8 mouse cellular contexts compared by ENCODE assay signal in genomic region chr3:90447123-90447494, GRCm38 (mm10). TPM values are rescaled to one million over a fixed set of nuclear protein-coding genes. Genes with fewer than 3 reads are reported as not detected.
DNase-seq lines count a peak whose midpoint lies in the region; ATAC-seq and TF ChIP-seq lines count a peak whose summit lies in the region.

No protein-coding gene starts in this region.

- no peak overlapping the region for H3K4me3 ChIP-seq in embryonic fibroblast, embryonic 13.5 days (ENCODE audit: insufficient read depth, low read length)
- H3K4me3 ChIP-seq in intestine, embryonic 15.5 days (replicated peaks) = peak overlapping the region; percentile 22; the same call in 1 of the 2 replicates
- peak overlapping the region; percentile 21; the same call in 1 of the 2 replicates for H3K4me3 ChIP-seq in stomach, embryonic 14.5 days (ENCODE audit: low read depth, low read length)

- peak overlapping the region; percentile 14; the same call in 1 of the 2 replicates for H3K9ac ChIP-seq in intestine, embryonic 15.5 days
- 0 out of 2 replicates have a peak overlapping the region, but pooled peaks have one; percentile 25 for H3K9ac ChIP-seq in stomach, embryonic 14.5 days (replicated peaks; ENCODE audit: low read depth, low read length)

- ATAC-seq in frontal cortex, adult (ENCODE audit: low TSS enrichment) = 0 out of 2 replicates have a peak, but pooled peaks have one; percentile 2
- ATAC-seq in intestine, embryonic 15.5 days = peak; percentile 20; the same call in 1 of the 2 replicates
- 0 out of 2 replicates have a peak, but pooled peaks have one; percentile 15 for ATAC-seq in stomach, embryonic 14.5 days (ENCODE audit: insufficient number of reproducible peaks, insufficient read depth, low FRiP score, low read depth)

- H3K9me3 ChIP-seq in intestine, embryonic 15.5 days = no peaks in the 10 kb centered on the region
- H3K9me3 ChIP-seq in stomach, embryonic 14.5 days (ENCODE audit: control insufficient read depth, low read depth, low read length) = no peaks in the 10 kb centered on the region

- H3K27me3 ChIP-seq in intestine, embryonic 15.5 days (replicated peaks) = no peaks in the 10 kb centered on the region
- no peaks in the 10 kb centered on the region for H3K27me3 ChIP-seq in stomach, embryonic 14.5 days (ENCODE audit: control insufficient read depth, insufficient read depth, low read length)

- no peak for DNase-seq in frontal cortex, adult 2 months (ENCODE audit: extremely low spot score in 1 of 2, low spot score in 1 of 2)
- peak; percentile 62 to 71 for DNase-seq in lung, adult 18-20 months
- no peak for DNase-seq in cerebellum, postnatal 4 days (ENCODE audit: low spot score in 2 of 2)
- no peak for DNase-seq in c-Kit-positive CD71-positive TER-119-positive erythroid progenitor cells, embryonic 14.5 days (ENCODE audit: low spot score)

- H3K4me2 ChIP-seq in intestine, embryonic 15.5 days (replicated peaks) = peak overlapping the region; percentile 55
- peak overlapping the region; percentile 44 for H3K4me2 ChIP-seq in stomach, embryonic 14.5 days (replicated peaks; ENCODE audit: low read depth, low read length)

- 37% methylated on average over 7 of the region's 7 CpGs for WGBS in intestine, embryonic 15.5 days
- 24% methylated on average over 7 of the region's 7 CpGs for WGBS in stomach, embryonic 14.5 days

- peak overlapping the region; percentile 54 for H3K27ac ChIP-seq in embryonic fibroblast, embryonic 13.5 days (ENCODE audit: insufficient read depth, low read length)
- peak overlapping the region; percentile 93 for H3K27ac ChIP-seq in intestine, embryonic 15.5 days
- peak overlapping the region; percentile 93 for H3K27ac ChIP-seq in stomach, embryonic 14.5 days (ENCODE audit: low read length)

- TF ChIP-seq POLR2A in embryonic fibroblast, embryonic 13.5 days (IDR thresholded peaks at IDR 0.05; ENCODE audit: low read depth, low read length) = no peak

- no peaks in the 10 kb centered on the region for H3K36me3 ChIP-seq in intestine, embryonic 15.5 days
- H3K36me3 ChIP-seq in stomach, embryonic 14.5 days (ENCODE audit: control insufficient read depth, insufficient read depth, low read length) = no peaks in the 10 kb centered on the region

- no peak for TF ChIP-seq CTCF in embryonic fibroblast, embryonic 13.5 days (IDR thresholded peaks at IDR 0.05; ENCODE audit: borderline replicate concordance, insufficient read depth, low read length)

- no peaks in the 10 kb centered on the region for H3K4me1 ChIP-seq in embryonic fibroblast, embryonic 13.5 days (ENCODE audit: control insufficient read depth, insufficient read depth, low read length)
- H3K4me1 ChIP-seq in intestine, embryonic 15.5 days (replicated peaks) = peaks cover 23% of the 10 kb centered on the region
- H3K4me1 ChIP-seq in stomach, embryonic 14.5 days (ENCODE audit: control insufficient read depth, insufficient read depth, low read length) = peaks cover 9% of the 10 kb centered on the region

RNA-seq across cellular contexts. Expression of gene Ints3, which starts 13.7 kb away (rescaled TPM):
- 44.3 and 49.0 TPM in 2 replicates for polyA plus RNA-seq in frontal cortex, adult 2 months (2012; rRNA removed)
- 39.5 and 40.0 TPM in 2 replicates for polyA plus RNA-seq in embryonic fibroblast, embryonic 13.5 days (2011; ENCODE audit: insufficient read length, low read depth, missing spikeins)
- polyA plus RNA-seq in intestine, embryonic 15.5 days (2015; fragmentation: Nextera tagmentation; extraction: Ambion mirVana) = 28.6 and 29.8 TPM in 2 replicates
- polyA plus RNA-seq in stomach, embryonic 14.5 days (2014; fragmentation: Nextera tagmentation; extraction: Ambion mirVana) = 28.7 and 29.6 TPM in 2 replicates

RNA-seq across cellular contexts. Expression of gene Npr1, which starts 18.6 kb away (rescaled TPM):
- polyA plus RNA-seq in frontal cortex, adult 2 months (2012; rRNA removed) = 24.0 and 27.2 TPM in 2 replicates
- 0.18 TPM in 1 of 2 replicates, not detected in the other for polyA plus RNA-seq in embryonic fibroblast, embryonic 13.5 days (2011; ENCODE audit: insufficient read length, low read depth, missing spikeins)
- polyA plus RNA-seq in intestine, embryonic 15.5 days (2015; fragmentation: Nextera tagmentation; extraction: Ambion mirVana) = 5.7 and 6.2 TPM in 2 replicates
- polyA plus RNA-seq in stomach, embryonic 14.5 days (2014; fragmentation: Nextera tagmentation; extraction: Ambion mirVana) = 4.6 and 4.8 TPM in 2 replicates

RNA-seq across cellular contexts. Expression of gene Ilf2, which starts 28.8 kb away (rescaled TPM):
- polyA plus RNA-seq in frontal cortex, adult 2 months (2012; rRNA removed) = 84.3 and 89.2 TPM in 2 replicates
- polyA plus RNA-seq in embryonic fibroblast, embryonic 13.5 days (2011; ENCODE audit: insufficient read length, low read depth, missing spikeins) = 82.1 and 97.0 TPM in 2 replicates
- 146 and 157 TPM in 2 replicates for polyA plus RNA-seq in intestine, embryonic 15.5 days (2015; fragmentation: Nextera tagmentation; extraction: Ambion mirVana)
- 208 and 217 TPM in 2 replicates for polyA plus RNA-seq in stomach, embryonic 14.5 days (2014; fragmentation: Nextera tagmentation; extraction: Ambion mirVana)

RNA-seq across cellular contexts. Expression of gene Snapin, which starts 43.7 kb away (rescaled TPM):
- polyA plus RNA-seq in frontal cortex, adult 2 months (2012; rRNA removed) = 76.1 and 78.7 TPM in 2 replicates
- polyA plus RNA-seq in embryonic fibroblast, embryonic 13.5 days (2011; ENCODE audit: insufficient read length, low read depth, missing spikeins) = 87.6 and 102 TPM in 2 replicates
- 69.8 and 74.0 TPM in 2 replicates for polyA plus RNA-seq in intestine, embryonic 15.5 days (2015; fragmentation: Nextera tagmentation; extraction: Ambion mirVana)
- 81.2 and 88.0 TPM in 2 replicates for polyA plus RNA-seq in stomach, embryonic 14.5 days (2014; fragmentation: Nextera tagmentation; extraction: Ambion mirVana)

RNA-seq across cellular contexts. Expression of gene Slc27a3, which starts 57.4 kb away (rescaled TPM):
- polyA plus RNA-seq in frontal cortex, adult 2 months (2012; rRNA removed) = 7.9 and 8.4 TPM in 2 replicates
- polyA plus RNA-seq in embryonic fibroblast, embryonic 13.5 days (2011; ENCODE audit: insufficient read length, low read depth, missing spikeins) = 9.0 and 20.0 TPM in 2 replicates
- 10.6 and 12.4 TPM in 2 replicates for polyA plus RNA-seq in intestine, embryonic 15.5 days (2015; fragmentation: Nextera tagmentation; extraction: Ambion mirVana)
- 11.7 and 13.0 TPM in 2 replicates for polyA plus RNA-seq in stomach, embryonic 14.5 days (2014; fragmentation: Nextera tagmentation; extraction: Ambion mirVana)

Comparison
In these comparisons a context has a peak if more than half of its experiments do, and no peak if none do; other contexts are left out.
1. DNase-seq: peak in lung, adult 18-20 months (2 of 2); none in frontal cortex, adult 2 months (0 of 2), cerebellum, postnatal 4 days (0 of 2) and c-Kit-positive CD71-positive TER-119-positive erythroid progenitor cells, embryonic 14.5 days (single experiment).
2. Peak in every context shown above with its lines, with median percentiles within 50 percentile points of each other: ATAC-seq and H3K27ac ChIP-seq.